ENCODE assay signal across 14 mouse cellular contexts in genomic region chr16:34078732-34079131, GRCm38 (mm10).
DNase-seq lines count a peak whose midpoint lies in the region; ATAC-seq lines count a peak whose summit lies in the region.
"Had no signal": no experiment of that assay in that cellular context is flagged by ENCODE, and none has a peak within 500 bp of the region (broad histone marks: within the 10 kb centered on the region; RNA-seq: fewer than 3 reads in every experiment).

No protein-coding gene starts in this region.

- peaks cover 2% of the 10 kb centered on the region; the same call in 1 of the 2 replicates for H3K9me3 ChIP-seq in heart, embryonic 10.5 days
- H3K9me3 ChIP-seq in liver, embryonic 13.5 days (replicated peaks) = peaks cover 3% of the 10 kb centered on the region; the same call in 1 of the 2 replicates
- H3K9me3 ChIP-seq in hindbrain, embryonic 12.5 days (replicated peaks) = no peaks in the 10 kb centered on the region
- H3K9me3 ChIP-seq: midbrain, embryonic 13.5 days had no signal

- peak; percentile 41 for DNase-seq in heart, adult 8-10 months (ENCODE audit: low spot score)
- no peak for DNase-seq in heart, postnatal 25 days (ENCODE audit: low spot score)
- DNase-seq in adipocyte (ENCODE audit: low spot score) = peak; percentile 36
- no peak for DNase-seq in heart, embryonic 10.5 days (ENCODE audit: low spot score)
- DNase-seq in liver, embryonic 13.5 days = peak; percentile 17
- no peak for DNase-seq in cerebellum, postnatal 25 days
- DNase-seq in layer of hippocampus, postnatal 36 days = no peak
- DNase-seq: adrenal gland, adult 2 months; cerebellum, postnatal 10 days; kidney, adult 11 months; thymus, adult 18-20 months had no signal

- H3K4me3 ChIP-seq in heart, embryonic 10.5 days = no peak overlapping the region
- no peak overlapping the region for H3K4me3 ChIP-seq in liver, embryonic 13.5 days (replicated peaks)
- H3K4me3 ChIP-seq in hindbrain, embryonic 12.5 days = no peak overlapping the region
- H3K4me3 ChIP-seq: limb, embryonic 12.5 days; midbrain, embryonic 13.5 days had no signal

- H3K27me3 ChIP-seq in heart, embryonic 10.5 days (ENCODE audit: insufficient read depth, poor library complexity, severe bottlenecking) = no peaks in the 10 kb centered on the region
- no peaks in the 10 kb centered on the region for H3K27me3 ChIP-seq in liver, embryonic 13.5 days
- H3K27me3 ChIP-seq in hindbrain, embryonic 12.5 days = no peaks in the 10 kb centered on the region
- H3K27me3 ChIP-seq: limb, embryonic 12.5 days; midbrain, embryonic 13.5 days had no signal

- intact Hi-C loops in heart, postnatal 25 days (cut with DNase I) = no loop called here

- 0 out of 2 replicates have a peak, but pooled peaks cover 2% of the 10 kb centered on the region for H3K36me3 ChIP-seq in heart, embryonic 10.5 days
- H3K36me3 ChIP-seq in liver, embryonic 13.5 days = peaks cover 2% of the 10 kb centered on the region; the same call in 1 of the 2 replicates
- peaks cover 6% of the 10 kb centered on the region; the same call in 1 of the 2 replicates for H3K36me3 ChIP-seq in hindbrain, embryonic 12.5 days
- H3K36me3 ChIP-seq: limb, embryonic 12.5 days had no signal

- H3K27ac ChIP-seq in heart, embryonic 10.5 days = peak overlapping the region; percentile 70; the same call in 1 of the 2 replicates
- H3K27ac ChIP-seq in liver, embryonic 13.5 days = no peak overlapping the region
- no peak overlapping the region for H3K27ac ChIP-seq in hindbrain, embryonic 12.5 days
- H3K27ac ChIP-seq: limb, embryonic 12.5 days; midbrain, embryonic 13.5 days had no signal

- no peak overlapping the region for H3K9ac ChIP-seq in liver, embryonic 13.5 days
- H3K9ac ChIP-seq in hindbrain, embryonic 12.5 days = no peak overlapping the region
- H3K9ac ChIP-seq: limb, embryonic 12.5 days; midbrain, embryonic 13.5 days had no signal

- peak; percentile 64 for ATAC-seq in liver, embryonic 13.5 days (ENCODE audit: low read depth)
- ATAC-seq in hindbrain, embryonic 12.5 days (ENCODE audit: low FRiP score) = no peak
- ATAC-seq: midbrain, embryonic 13.5 days had no signal

- H3K4me2 ChIP-seq in liver, embryonic 13.5 days = no peak overlapping the region
- no peak overlapping the region for H3K4me2 ChIP-seq in hindbrain, embryonic 12.5 days (replicated peaks)
- H3K4me2 ChIP-seq: limb, embryonic 12.5 days; midbrain, embryonic 13.5 days had no signal

- H3K4me1 ChIP-seq in heart, embryonic 10.5 days = peaks cover 75% of the 10 kb centered on the region
- H3K4me1 ChIP-seq in liver, embryonic 13.5 days (replicated peaks) = peaks cover 57% of the 10 kb centered on the region
- H3K4me1 ChIP-seq in hindbrain, embryonic 12.5 days = peaks cover 14% of the 10 kb centered on the region

- 52% methylated on average over 2 of the region's 2 CpGs for WGBS in heart, embryonic 10.5 days
- 32% methylated on average over 2 of the region's 2 CpGs for WGBS in liver, embryonic 13.5 days (ENCODE audit: insufficient replicate concordance)
- WGBS in hindbrain, embryonic 12.5 days = 75% methylated on average over 2 of the region's 2 CpGs

Comparison
In these comparisons a context has a peak if more than half of its experiments do, and no peak if none do; other contexts are left out.
1. DNase-seq: peak in heart, adult 8-10 months (single experiment), adipocyte (single experiment) and liver, embryonic 13.5 days (single experiment); none in heart, postnatal 25 days (single experiment), heart, embryonic 10.5 days (single experiment), cerebellum, postnatal 25 days (0 of 2) and layer of hippocampus, postnatal 36 days (0 of 2).